Mouse (Mus musculus) midbrain, embryonic 14.5 days (tissue): ENCODE data around the gene Ube2h. TPM values are rescaled to one million over a fixed set of nuclear protein-coding genes. Genes with fewer than 3 reads are reported as not detected.

ENCODE experiments used
- ATAC-seq: fragments of 200-750 bp; cut with Nextera tagmentation; 2 replicates; pipeline ENCODE4 v1.8.0; 2017; ENCODE audit warnings: moderate number of reproducible peaks, moderate library complexity; ENCODE audit not compliant: low FRiP score, low TSS enrichment
- DNase-seq: peaks from one replicate; pipeline ENCODE4 v3.0.0-alpha.2; 2015
- H3K27ac ChIP-seq: fragments of 300-500 bp; sonication (generic); replicated peaks from 2 replicates; pipeline ENCODE4 v1.5.1; 2014; ENCODE audit warnings: mild to moderate bottlenecking, low read depth, low read length, moderate library complexity
- H3K27me3 ChIP-seq: fragments of 300-500 bp; sonication (generic); 2 replicates; pipeline ENCODE4 v1.6.1; 2014; ENCODE audit warnings: low read length, control low read depth, mixed read lengths; ENCODE audit not compliant: control insufficient read depth, insufficient read depth
- H3K36me3 ChIP-seq: fragments of 300-500 bp; sonication (generic); 2 replicates; pipeline ENCODE4 v1.6.1; 2014; ENCODE audit warnings: low read length, control low read depth; ENCODE audit not compliant: control insufficient read depth, insufficient read depth
- H3K4me1 ChIP-seq: fragments of 300-500 bp; sonication (generic); 2 replicates; pipeline ENCODE4 v1.6.1; 2014; ENCODE audit warnings: mild to moderate bottlenecking, antibody characterized with exemption, low read length, control low read depth; ENCODE audit not compliant: control insufficient read depth, insufficient read depth
- H3K4me2 ChIP-seq: fragments of 300-500 bp; sonication (generic); 2 replicates; pipeline ENCODE4 v1.6.1; 2014; ENCODE audit warnings: mild to moderate bottlenecking, low read length, moderate library complexity
- H3K4me3 ChIP-seq: fragments of 300-500 bp; sonication (generic); replicated peaks from 2 replicates; pipeline ENCODE4 v1.5.1; 2014; ENCODE audit warnings: low read depth, low read length
- H3K9ac ChIP-seq: fragments of 300-500 bp; sonication (generic); replicated peaks from 2 replicates; pipeline ENCODE4 v1.6.1; 2014; ENCODE audit warnings: mild to moderate bottlenecking, low read length, moderate library complexity
- H3K9me3 ChIP-seq: fragments of 300-500 bp; sonication (generic); 2 replicates; pipeline ENCODE4 v1.6.1; 2016; ENCODE audit warnings: low read length, control low read depth, mixed read lengths; ENCODE audit not compliant: control insufficient read depth
- WGBS: fragments of 180-500 bp; shearing (Covaris S2); extraction: QIAGEN DNeasy Blood & Tissue Kit; methylation state at CpG from one replicate; pipeline ENCODE4 v1.1.7; 2014; 5-methylcytosine and 5-hydroxymethylcytosine counted together
- polyA plus RNA-seq: library from polyadenylated mRNA; unstranded; fragments of >200 nt; fragmentation: Nextera tagmentation; extraction: Ambion mirVana; gene quantifications from 2 replicates; pipeline ENCODE4 v1.2.1, GENCODE M21; 2014

The Ube2h gene
- polyA plus RNA-seq, 1 experiment from 2014 or later = 76.5 TPM

DNA sequence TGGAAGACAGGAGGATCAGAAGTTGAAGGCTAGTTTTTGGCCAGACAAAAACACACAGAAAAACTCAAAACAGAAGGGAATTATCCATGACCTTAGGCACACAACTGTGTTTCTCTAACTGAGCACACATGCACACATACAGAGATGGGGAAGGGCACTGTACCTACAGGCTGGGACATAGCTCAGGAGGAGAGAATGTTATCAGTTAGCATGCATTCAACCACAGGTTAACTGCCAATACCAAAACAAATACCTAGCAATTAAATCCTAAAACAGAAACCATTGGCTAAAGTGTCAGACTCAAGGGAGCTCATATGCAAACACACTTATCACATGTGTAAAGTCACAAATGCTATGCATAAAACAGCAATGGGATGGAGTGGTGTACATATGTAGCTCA lies 20.2 kb downstream of the Ube2h start:
- no peak overlapping the region for H3K4me3 ChIP-seq
- H3K9me3 ChIP-seq = no peaks in the 10 kb centered on the region
- no peak overlapping the region for H3K9ac ChIP-seq
- no peak for ATAC-seq
- peaks cover 48% of the 10 kb centered on the region for H3K36me3 ChIP-seq
- no peaks in the 10 kb centered on the region for H3K4me1 ChIP-seq
- no peaks in the 10 kb centered on the region for H3K27me3 ChIP-seq
- no peak overlapping the region for H3K27ac ChIP-seq
- no peak overlapping the region for H3K4me2 ChIP-seq
- DNase-seq = no peak

DNA sequence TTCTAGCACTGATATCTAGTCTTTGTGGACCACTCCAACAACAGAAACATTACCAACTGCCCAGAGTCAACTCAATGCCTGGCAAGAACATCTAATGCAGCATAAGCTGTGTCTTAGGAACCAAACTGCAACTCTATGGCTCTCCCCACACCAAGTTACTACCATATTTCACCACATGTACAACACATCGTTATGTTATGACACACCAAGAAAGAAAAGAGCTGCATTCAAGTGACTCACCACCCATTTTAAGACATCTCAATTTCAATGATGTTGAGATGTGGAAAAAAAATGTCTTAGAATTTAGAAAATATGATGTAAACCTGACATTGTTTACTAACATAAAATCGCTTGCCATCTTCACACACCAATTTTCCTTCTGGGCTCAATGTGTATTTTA lies 22.0 kb downstream of the Ube2h start:
- H3K4me1 ChIP-seq = no peaks in the 10 kb centered on the region
- H3K9ac ChIP-seq = no peak overlapping the region
- no peak for ATAC-seq
- H3K4me3 ChIP-seq = no peak overlapping the region
- 97% methylated on average over 2 of the region's 2 CpGs for WGBS
- H3K4me2 ChIP-seq = no peak overlapping the region
- no peaks in the 10 kb centered on the region for H3K9me3 ChIP-seq
- no peak for DNase-seq
- H3K27me3 ChIP-seq = no peaks in the 10 kb centered on the region
- H3K27ac ChIP-seq = no peak overlapping the region
- peaks cover 60% of the 10 kb centered on the region for H3K36me3 ChIP-seq

DNA sequence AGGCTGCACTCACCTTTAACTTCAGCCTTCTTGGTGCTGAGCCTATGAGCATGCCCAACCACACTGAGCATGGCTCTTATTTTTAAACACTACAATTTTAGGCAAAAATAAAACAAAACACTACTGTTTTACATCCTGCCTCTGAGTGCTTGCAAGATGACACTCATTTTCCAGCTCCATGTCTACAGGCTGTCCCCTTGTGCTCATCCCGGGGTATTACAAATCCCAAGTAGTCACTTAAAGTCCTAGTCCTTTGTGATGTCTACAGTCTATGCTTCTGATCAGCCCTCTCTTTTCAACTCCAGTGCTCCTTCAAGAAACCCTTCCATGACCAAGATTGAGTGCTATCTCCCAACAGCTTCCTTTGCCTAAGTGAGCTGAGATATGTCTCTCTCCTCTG lies 26.0 kb downstream of the Ube2h start:
- Histone ChIP-seq H3K27me3 (no peaks in the 10 kb centered on the region), H3K9me3 (no peaks in the 10 kb centered on the region), H3K27ac (no peak overlapping the region), H3K4me3 (no peak overlapping the region), H3K9ac (no peak overlapping the region), H3K4me2 (no peak overlapping the region), H3K36me3 (peaks cover 43% of the 10 kb centered on the region), H3K4me1 (no peaks in the 10 kb centered on the region)
- DNase-seq (no peak), ATAC-seq (no peak)
- 73% methylated on average over 1 of the region's 1 CpGs for WGBS

DNA sequence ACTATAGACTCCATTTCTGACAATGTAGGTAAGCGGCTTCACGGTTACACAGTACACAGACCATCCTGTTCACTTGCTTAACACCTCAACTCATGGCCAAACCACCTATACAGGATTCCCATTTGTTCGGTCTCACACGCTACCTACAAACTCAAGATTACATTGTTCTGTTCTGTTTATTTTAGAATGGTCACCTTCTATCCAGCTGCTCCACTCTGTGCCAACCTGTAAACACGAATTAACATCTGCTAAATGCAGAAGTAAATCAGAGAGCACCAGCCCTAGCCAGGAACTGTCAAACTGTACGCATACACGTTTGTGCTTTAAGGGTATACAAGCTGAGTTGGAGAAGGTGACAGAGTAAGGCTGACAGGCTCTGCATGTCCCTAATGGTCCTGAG lies 27.5 kb downstream of the Ube2h start:
- Histone ChIP-seq H3K27ac (no peak overlapping the region), H3K27me3 (no peaks in the 10 kb centered on the region), H3K4me1 (peaks cover 9% of the 10 kb centered on the region; the same call in 1 of the 2 replicates), H3K9ac (no peak overlapping the region), H3K36me3 (peaks cover 45% of the 10 kb centered on the region), H3K4me3 (no peak overlapping the region), H3K4me2 (no peak overlapping the region), H3K9me3 (no peaks in the 10 kb centered on the region)
- no peak for DNase-seq
- WGBS = 94% methylated on average over 7 of the region's 7 CpGs
- no peak for ATAC-seq

DNA sequence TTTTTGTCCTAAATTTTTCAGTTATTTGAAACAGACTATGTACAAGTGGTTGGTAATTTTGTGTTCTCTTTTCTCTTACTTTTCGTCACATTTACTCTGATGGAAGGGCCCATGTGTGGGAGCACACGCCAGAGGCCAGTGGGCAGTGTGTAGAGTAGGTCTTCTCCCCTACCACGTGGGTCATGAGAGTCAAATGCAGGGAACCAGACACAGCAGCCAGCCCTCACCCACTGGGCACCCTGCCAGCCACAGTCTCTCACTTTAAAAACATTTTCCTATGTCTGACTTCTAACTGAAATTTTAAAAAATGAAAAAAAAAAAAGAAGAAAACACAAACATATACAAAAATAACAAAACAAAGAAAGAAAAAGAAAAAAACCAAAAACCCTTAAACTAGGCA lies 28.0 kb downstream of the Ube2h start:
- no peak overlapping the region for H3K27ac ChIP-seq
- WGBS = 82% methylated on average over 3 of the region's 3 CpGs
- no peaks in the 10 kb centered on the region for H3K9me3 ChIP-seq
- ATAC-seq (no peak), DNase-seq (no peak)
- peaks cover 9% of the 10 kb centered on the region; the same call in 1 of the 2 replicates for H3K4me1 ChIP-seq
- H3K27me3 ChIP-seq = no peaks in the 10 kb centered on the region
- H3K4me3 ChIP-seq = no peak overlapping the region
- H3K4me2 ChIP-seq = no peak overlapping the region
- H3K36me3 ChIP-seq = peaks cover 46% of the 10 kb centered on the region
- H3K9ac ChIP-seq = no peak overlapping the region

DNA sequence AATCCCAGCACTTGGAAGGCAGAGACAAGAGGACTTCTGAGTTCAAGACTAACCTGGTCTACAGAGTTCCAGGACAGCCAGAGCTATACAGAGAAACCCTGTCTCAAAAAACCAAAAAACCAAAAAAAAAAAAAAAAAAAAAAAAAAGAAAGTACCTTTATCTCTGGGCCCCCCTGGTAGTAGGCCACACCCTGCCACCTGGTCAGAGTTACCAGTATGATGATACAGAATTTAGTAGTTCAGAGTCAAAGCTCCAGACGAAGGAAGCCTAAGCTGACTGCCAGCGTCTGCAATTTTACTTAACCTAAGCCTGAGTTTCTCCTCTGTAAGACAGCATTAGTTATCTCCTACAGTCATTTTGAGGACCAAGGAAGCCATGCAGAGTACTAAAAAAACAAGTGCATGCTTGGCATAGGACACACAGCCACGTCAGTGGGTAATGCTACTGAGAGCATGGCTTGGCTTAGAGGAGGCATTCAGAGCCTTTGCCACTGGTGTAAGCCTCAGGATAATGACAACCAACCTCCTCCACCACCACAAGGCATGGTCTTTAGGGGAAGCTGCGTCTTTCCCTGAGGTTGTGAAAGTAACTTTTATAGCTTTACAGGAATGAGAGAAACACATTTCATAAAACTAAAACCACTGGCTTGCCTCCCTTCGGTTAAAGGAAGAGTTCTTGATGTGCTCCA lies 29.0 kb downstream of the Ube2h start:
- H3K9ac ChIP-seq = no peak overlapping the region
- no peak overlapping the region for H3K4me2 ChIP-seq
- no peaks in the 10 kb centered on the region for H3K9me3 ChIP-seq
- ATAC-seq (no peak), DNase-seq (no peak)
- no peaks in the 10 kb centered on the region for H3K27me3 ChIP-seq
- H3K4me1 ChIP-seq = peaks cover 9% of the 10 kb centered on the region; the same call in 1 of the 2 replicates
- no peak overlapping the region for H3K4me3 ChIP-seq
- H3K27ac ChIP-seq = no peak overlapping the region
- H3K36me3 ChIP-seq = peaks cover 51% of the 10 kb centered on the region
- WGBS = 87% methylated on average over 5 of the region's 5 CpGs

DNA sequence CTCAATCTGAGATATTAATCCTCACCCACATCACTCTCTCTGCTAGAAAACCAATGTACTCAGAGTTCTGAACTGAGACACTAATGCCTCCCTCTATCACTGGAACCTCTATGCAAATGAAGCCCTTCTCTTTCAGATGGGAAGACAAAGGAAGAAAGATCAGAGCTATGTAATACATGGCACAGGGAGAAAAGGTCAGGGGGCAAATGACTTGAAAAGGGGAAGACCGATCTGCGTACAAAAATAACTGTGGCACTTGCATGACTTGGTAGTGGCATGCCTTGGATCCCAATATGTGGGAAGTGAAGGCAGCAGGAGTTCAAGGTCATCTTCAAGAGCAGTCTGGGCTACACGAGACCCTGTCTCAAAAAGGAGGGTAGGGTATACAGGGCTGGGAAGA lies 31.4 kb downstream of the Ube2h start:
- Histone ChIP-seq H3K4me1 (peaks cover 9% of the 10 kb centered on the region; the same call in 1 of the 2 replicates), H3K27ac (no peak overlapping the region), H3K4me2 (no peak overlapping the region), H3K9me3 (no peaks in the 10 kb centered on the region), H3K4me3 (no peak overlapping the region), H3K9ac (no peak overlapping the region), H3K36me3 (peaks cover 42% of the 10 kb centered on the region), H3K27me3 (no peaks in the 10 kb centered on the region)
- DNase-seq (no peak), ATAC-seq (no peak)
- WGBS = 24% methylated on average over 3 of the region's 3 CpGs

DNA sequence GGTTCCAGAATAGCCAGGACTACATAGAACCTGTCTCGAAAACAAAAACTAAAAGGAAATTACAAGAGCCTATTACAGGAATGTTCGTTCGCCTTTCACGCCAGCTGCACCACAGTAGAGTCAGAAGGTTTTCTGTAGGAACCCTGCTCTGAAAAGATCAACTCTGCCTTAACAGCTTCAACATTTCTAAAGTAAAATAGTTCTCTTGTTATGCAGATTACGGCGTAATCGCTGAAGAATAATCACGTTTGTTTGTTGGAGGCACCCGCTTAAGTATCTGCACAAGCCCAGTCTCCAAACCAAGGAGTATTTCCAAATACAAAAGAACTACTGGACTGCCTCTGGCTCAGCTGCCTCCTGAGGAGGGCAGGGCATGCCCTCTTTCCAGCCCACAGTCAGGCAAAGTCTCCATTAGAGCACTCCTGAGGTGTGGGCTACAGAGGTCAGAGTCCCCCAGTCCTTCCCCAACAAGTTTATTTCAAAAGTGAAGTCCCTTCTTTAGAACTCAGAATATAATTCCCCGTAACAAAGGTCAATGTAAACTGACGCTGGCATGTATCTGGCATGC lies 31.9 kb downstream of the Ube2h start:
- H3K9ac ChIP-seq = no peak overlapping the region
- no peak for ATAC-seq
- no peak for DNase-seq
- no peak overlapping the region for H3K27ac ChIP-seq
- H3K4me2 ChIP-seq = no peak overlapping the region
- H3K36me3 ChIP-seq = peaks cover 42% of the 10 kb centered on the region
- H3K27me3 ChIP-seq = no peaks in the 10 kb centered on the region
- H3K4me1 ChIP-seq = peaks cover 9% of the 10 kb centered on the region; the same call in 1 of the 2 replicates
- H3K4me3 ChIP-seq = no peak overlapping the region
- no peaks in the 10 kb centered on the region for H3K9me3 ChIP-seq
- WGBS = 39% methylated on average over 11 of the region's 11 CpGs

DNA sequence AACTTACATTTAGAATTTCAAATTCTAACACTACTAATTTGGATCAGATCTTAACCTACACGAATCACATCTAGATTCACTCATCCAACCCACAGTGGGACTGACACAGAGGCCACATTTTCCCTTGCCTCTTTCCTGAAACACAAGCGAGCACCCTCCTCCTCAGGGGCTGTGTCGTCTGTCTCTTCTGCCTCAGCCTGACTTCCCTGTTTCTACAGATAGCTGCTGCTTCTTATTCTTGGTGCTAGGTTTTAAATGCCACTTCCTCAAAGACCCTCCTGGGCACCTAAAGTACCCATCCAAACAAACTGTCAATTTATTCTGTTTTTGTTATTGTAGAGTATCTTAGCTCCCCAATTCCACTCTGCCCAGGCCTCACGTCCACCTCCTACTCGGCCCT lies 34.5 kb downstream of the Ube2h start:
- H3K4me3 ChIP-seq = no peak overlapping the region
- H3K27ac ChIP-seq = no peak overlapping the region
- H3K9me3 ChIP-seq = no peaks in the 10 kb centered on the region
- DNase-seq (no peak), ATAC-seq (no peak)
- no peaks in the 10 kb centered on the region for H3K27me3 ChIP-seq
- peaks cover 51% of the 10 kb centered on the region for H3K36me3 ChIP-seq
- no peak overlapping the region for H3K4me2 ChIP-seq
- no peak overlapping the region for H3K9ac ChIP-seq
- 80% methylated on average over 5 of the region's 5 CpGs for WGBS
- H3K4me1 ChIP-seq = peaks cover 9% of the 10 kb centered on the region; the same call in 1 of the 2 replicates
